Comparison of ENCODE assay signal across 9 mouse cellular contexts in genomic region chr8:83593325-83594166, GRCm38 (mm10). TPM values are rescaled to one million over a fixed set of nuclear protein-coding genes. Genes with fewer than 3 reads are reported as not detected.
DNase-seq lines count a peak whose midpoint lies in the region; ATAC-seq and TF ChIP-seq lines count a peak whose summit lies in the region.
"Had no signal": no experiment of that assay in that cellular context is flagged by ENCODE, and none has a peak within 500 bp of the region (broad histone marks: within the 10 kb centered on the region; RNA-seq: fewer than 3 reads in every experiment).

No protein-coding gene starts in this region.

- peaks cover 10% of the 10 kb centered on the region; the same call in 1 of the 2 replicates for H3K36me3 ChIP-seq in hindbrain, embryonic 14.5 days (replicated peaks; ENCODE audit: control insufficient read depth, insufficient read depth)
- H3K36me3 ChIP-seq in midbrain, embryonic 13.5 days: peaks cover 4% of the 10 kb centered on the region; the same call in 1 of the 2 replicates

- peak overlapping the region; percentile 97 for H3K4me3 ChIP-seq in lung, adult 2 months (replicated peaks; ENCODE audit: extremely low read depth, low read depth, low read length)
- H3K4me3 ChIP-seq in hindbrain, embryonic 14.5 days (replicated peaks; ENCODE audit: low read length): peak overlapping the region; percentile 96
- H3K4me3 ChIP-seq in midbrain, embryonic 13.5 days (replicated peaks): peak overlapping the region; percentile 96

- peak overlapping the region; percentile 97 for H3K9ac ChIP-seq in hindbrain, embryonic 14.5 days
- peak overlapping the region; percentile 94 for H3K9ac ChIP-seq in midbrain, embryonic 13.5 days (replicated peaks)

- H3K27me3 ChIP-seq in hindbrain, embryonic 14.5 days (ENCODE audit: control insufficient read depth, insufficient read depth, low read length): no peaks in the 10 kb centered on the region
- no peaks in the 10 kb centered on the region for H3K27me3 ChIP-seq in midbrain, embryonic 13.5 days

- no peak for DNase-seq in lung, adult 2 months
- no peak for DNase-seq in lung, postnatal 14 days
- DNase-seq in brain, embryonic 14.5 days (ENCODE audit: low read depth): peak; percentile 31
- DNase-seq in hindbrain, embryonic 14.5 days (ENCODE audit: low spot score): no peak
- DNase-seq in frontal cortex, postnatal 10 days (ENCODE audit: low spot score in 2 of 2): no peak
- DNase-seq in ovary, postnatal 14 days (ENCODE audit: low spot score): no peak
- DNase-seq in adrenal gland, postnatal 36 days: no peak

- no peaks in the 10 kb centered on the region for H3K9me3 ChIP-seq in hindbrain, embryonic 14.5 days (ENCODE audit: control insufficient read depth, low read length)
- H3K9me3 ChIP-seq in midbrain, embryonic 13.5 days: no peaks in the 10 kb centered on the region

- no peak for ATAC-seq in hindbrain, embryonic 14.5 days (ENCODE audit: low FRiP score)
- no peak for ATAC-seq in midbrain, embryonic 13.5 days

- H3K4me1 ChIP-seq in lung, adult 2 months (ENCODE audit: control insufficient read depth, insufficient read depth, low read length): no peaks in the 10 kb centered on the region; the same call in 1 of the 2 replicates
- peaks cover 42% of the 10 kb centered on the region for H3K4me1 ChIP-seq in hindbrain, embryonic 14.5 days (replicated peaks; ENCODE audit: control insufficient read depth, insufficient read depth, low read length)
- H3K4me1 ChIP-seq in midbrain, embryonic 13.5 days (replicated peaks): peaks cover 52% of the 10 kb centered on the region

- TF ChIP-seq CTCF in lung, adult 2 months (IDR thresholded peaks at IDR 0.05; ENCODE audit: insufficient read depth, low read length): no peak
- TF ChIP-seq CTCF in brain, embryonic 14.5 days (IDR thresholded peaks at IDR 0.05; ENCODE audit: borderline replicate concordance, extremely low read depth, insufficient read depth, insufficient read length): no peak

- peak overlapping the region; percentile 63 for H3K4me2 ChIP-seq in hindbrain, embryonic 14.5 days (replicated peaks)
- peak overlapping the region; percentile 70 for H3K4me2 ChIP-seq in midbrain, embryonic 13.5 days (replicated peaks)

- H3K27ac ChIP-seq in hindbrain, embryonic 14.5 days: peak overlapping the region; percentile 97
- H3K27ac ChIP-seq in midbrain, embryonic 13.5 days: peak overlapping the region; percentile 93

- TF ChIP-seq POLR2A in lung, adult 2 months (IDR thresholded peaks at IDR 0.05; ENCODE audit: borderline replicate concordance, extremely low read depth, low read depth, low read length): no peak
- TF ChIP-seq POLR2A in brain, embryonic 14.5 days (IDR thresholded peaks at IDR 0.05; ENCODE audit: borderline replicate concordance, extremely low read depth, insufficient read depth, insufficient read length, poor library complexity, severe bottlenecking): no peak

- WGBS in lung, adult 2 months: 2% methylated on average over 22 of the region's 22 CpGs
- 4% methylated on average over 22 of the region's 22 CpGs for WGBS in hindbrain, embryonic 14.5 days
- 6% methylated on average over 22 of the region's 22 CpGs for WGBS in midbrain, embryonic 13.5 days

RNA-seq across cellular contexts. Expression of gene Tecr, which starts 14.2 kb away (rescaled TPM):
- polyA plus RNA-seq in lung, adult 2 months (2012; rRNA removed): 416 and 565 TPM in 2 replicates
- 913 and 1,191 TPM in 2 replicates for polyA plus RNA-seq in brain, embryonic 14.5 days (2012; rRNA removed)
- 1,444 and 1,536 TPM in 2 replicates for polyA plus RNA-seq in hindbrain, embryonic 14.5 days (2014; fragmentation: Nextera tagmentation; extraction: Ambion mirVana)
- polyA plus RNA-seq in midbrain, embryonic 13.5 days (2015; fragmentation: Nextera tagmentation; extraction: Ambion mirVana): 820 and 847 TPM in 2 replicates
- total RNA-seq in adrenal gland, postnatal 36 days (2021): 100 to 1,000 TPM; 450 to 470 TPM

RNA-seq across cellular contexts. Expression of gene Dnajb1, which starts 14.4 kb away (rescaled TPM):
- polyA plus RNA-seq in lung, adult 2 months (2012; rRNA removed): 23.5 and 26.4 TPM in 2 replicates
- 35.1 and 38.0 TPM in 2 replicates for polyA plus RNA-seq in brain, embryonic 14.5 days (2012; rRNA removed)
- polyA plus RNA-seq in hindbrain, embryonic 14.5 days (2014; fragmentation: Nextera tagmentation; extraction: Ambion mirVana): 45.8 and 47.8 TPM in 2 replicates
- 56.6 and 61.5 TPM in 2 replicates for polyA plus RNA-seq in midbrain, embryonic 13.5 days (2015; fragmentation: Nextera tagmentation; extraction: Ambion mirVana)
- total RNA-seq in adrenal gland, postnatal 36 days (2021): 10 to 100 TPM; 38.5 to 57.2 TPM

RNA-seq across cellular contexts. Expression of gene Ndufb7, which starts 27.1 kb away (rescaled TPM):
- 269 and 286 TPM in 2 replicates for polyA plus RNA-seq in lung, adult 2 months (2012; rRNA removed)
- 294 and 383 TPM in 2 replicates for polyA plus RNA-seq in brain, embryonic 14.5 days (2012; rRNA removed)
- polyA plus RNA-seq in hindbrain, embryonic 14.5 days (2014; fragmentation: Nextera tagmentation; extraction: Ambion mirVana): 321 and 385 TPM in 2 replicates
- polyA plus RNA-seq in midbrain, embryonic 13.5 days (2015; fragmentation: Nextera tagmentation; extraction: Ambion mirVana): 380 and 382 TPM in 2 replicates
- total RNA-seq in adrenal gland, postnatal 36 days (2021): 100 to 1,000 TPM; 218 to 228 TPM

RNA-seq across cellular contexts. Expression of gene Olfr370, which starts 58.0 kb away (rescaled TPM):
- not detected in 2 replicates for polyA plus RNA-seq in lung, adult 2 months (2012; rRNA removed)
- polyA plus RNA-seq in brain, embryonic 14.5 days (2012; rRNA removed): 0.10 and 0.15 TPM in 2 replicates
- 0.13 TPM in 1 of 2 replicates, not detected in the other for polyA plus RNA-seq in hindbrain, embryonic 14.5 days (2014; fragmentation: Nextera tagmentation; extraction: Ambion mirVana)
- polyA plus RNA-seq in midbrain, embryonic 13.5 days (2015; fragmentation: Nextera tagmentation; extraction: Ambion mirVana): 0.04 TPM in 1 of 2 replicates, not detected in the other
- total RNA-seq in adrenal gland, postnatal 36 days (2021): not detected
- polyA plus RNA-seq: large intestine, adult 2 months had no signal

RNA-seq across cellular contexts. Expression of gene Gipc1, which starts 58.9 kb away (rescaled TPM):
- 58.6 and 67.0 TPM in 2 replicates for polyA plus RNA-seq in lung, adult 2 months (2012; rRNA removed)
- 91.4 and 105 TPM in 2 replicates for polyA plus RNA-seq in brain, embryonic 14.5 days (2012; rRNA removed)
- polyA plus RNA-seq in hindbrain, embryonic 14.5 days (2014; fragmentation: Nextera tagmentation; extraction: Ambion mirVana): 102 and 119 TPM in 2 replicates
- 164 and 172 TPM in 2 replicates for polyA plus RNA-seq in midbrain, embryonic 13.5 days (2015; fragmentation: Nextera tagmentation; extraction: Ambion mirVana)
- total RNA-seq in adrenal gland, postnatal 36 days (2021): 10 to 100 TPM; 37.8 to 44.0 TPM
